Mouse (Mus musculus) heart, adult 18-20 months (tissue): Measurements from ENCODE around the gene Gm49380. TPM values are rescaled to one million over a fixed set of nuclear protein-coding genes. Genes with fewer than 3 reads are reported as not detected.
A peak's percentile ranks its signal among the peaks of the same experiment; 100 is the strongest.

Experiments used
- DNase-seq, 2 experiments: peaks; one replicate each; pipeline ENCODE4 v3.0.0; 2021 to 2022; ENCODE audit warnings: mixed read lengths in 1 of 2
- total RNA-seq, 2 experiments: library from RNA; stranded (reverse); gene quantifications; 2 replicates each; pipeline ENCODE4 v1.2.3; 2021

Gm49380 gene
- total RNA-seq, 2 experiments from 2014 or later: 0.37 TPM; not detected in 1

DNA sequence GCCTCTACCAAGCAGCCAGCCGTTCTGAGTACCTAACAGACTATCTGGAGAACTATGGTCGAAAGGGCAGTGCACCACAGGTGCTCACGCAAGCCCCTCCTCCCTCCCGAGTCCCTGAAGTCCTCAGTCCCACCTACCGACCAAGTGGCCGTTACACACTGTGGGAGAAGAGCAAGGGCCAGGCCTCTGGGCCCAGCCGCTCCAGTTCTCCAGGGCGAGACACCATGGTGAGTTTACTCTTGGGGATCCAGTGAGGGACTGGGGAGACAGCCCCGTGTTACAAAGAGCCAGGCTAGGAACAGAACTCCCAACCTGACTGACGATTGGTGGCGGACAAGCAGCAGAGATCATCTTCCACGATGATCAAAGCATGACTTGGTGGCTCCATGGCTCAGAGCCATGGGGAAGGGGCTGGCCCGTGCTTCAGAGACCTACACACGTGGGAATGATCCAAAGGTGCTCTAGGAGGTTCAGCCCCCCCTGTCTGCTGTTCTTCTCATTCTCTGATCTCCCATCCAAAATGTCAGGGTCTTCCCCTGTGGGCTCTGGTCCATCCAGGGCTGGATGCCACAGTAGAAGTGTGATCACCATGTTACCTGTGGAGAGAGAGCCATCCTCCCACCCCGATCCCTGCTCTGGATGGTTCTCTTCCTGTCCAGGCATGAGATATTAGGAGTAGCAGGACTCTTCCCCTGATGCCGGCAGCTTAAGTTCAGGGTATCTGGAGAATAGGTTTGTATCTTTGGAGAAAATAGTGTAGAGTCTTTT is 37.1 kb downstream of the Gm49380 start:
- DNase-seq: peak in 1 of 2 experiments; percentile 15

DNA sequence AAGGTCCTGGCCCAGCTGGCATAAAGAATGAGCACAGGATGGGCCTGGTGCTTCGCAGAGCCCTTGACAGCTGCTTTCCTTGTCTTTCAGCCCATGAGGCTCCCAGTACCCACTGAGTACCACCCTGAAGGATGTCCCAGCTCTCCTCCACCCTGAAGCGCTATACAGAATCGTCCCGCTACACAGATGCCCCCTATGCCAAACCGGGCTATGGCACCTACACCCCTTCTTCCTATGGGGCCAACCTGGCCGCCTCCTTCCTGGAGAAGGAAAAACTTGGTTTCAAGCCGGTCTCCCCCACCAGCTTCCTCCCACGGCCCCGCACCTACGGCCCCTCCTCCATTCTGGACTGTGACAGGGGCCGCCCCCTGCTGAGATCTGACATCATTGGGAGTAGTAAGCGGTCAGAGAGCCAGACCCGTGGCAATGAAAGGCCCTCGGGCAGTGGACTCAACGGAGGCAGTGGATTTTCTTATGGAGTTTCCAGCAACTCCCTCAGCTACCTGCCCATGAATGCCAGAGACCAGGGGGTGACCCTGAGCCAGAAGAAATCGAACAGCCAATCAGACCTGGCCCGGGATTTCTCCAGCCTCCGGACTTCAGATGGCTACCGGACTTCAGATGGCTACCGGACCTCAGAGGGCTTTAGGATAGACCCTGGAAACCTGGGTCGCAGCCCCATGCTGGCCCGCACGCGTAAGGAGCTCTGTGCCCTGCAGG is 37.9 kb downstream of the Gm49380 start:
- peak in 1 of 2 experiments; percentile 9 for DNase-seq

DNA sequence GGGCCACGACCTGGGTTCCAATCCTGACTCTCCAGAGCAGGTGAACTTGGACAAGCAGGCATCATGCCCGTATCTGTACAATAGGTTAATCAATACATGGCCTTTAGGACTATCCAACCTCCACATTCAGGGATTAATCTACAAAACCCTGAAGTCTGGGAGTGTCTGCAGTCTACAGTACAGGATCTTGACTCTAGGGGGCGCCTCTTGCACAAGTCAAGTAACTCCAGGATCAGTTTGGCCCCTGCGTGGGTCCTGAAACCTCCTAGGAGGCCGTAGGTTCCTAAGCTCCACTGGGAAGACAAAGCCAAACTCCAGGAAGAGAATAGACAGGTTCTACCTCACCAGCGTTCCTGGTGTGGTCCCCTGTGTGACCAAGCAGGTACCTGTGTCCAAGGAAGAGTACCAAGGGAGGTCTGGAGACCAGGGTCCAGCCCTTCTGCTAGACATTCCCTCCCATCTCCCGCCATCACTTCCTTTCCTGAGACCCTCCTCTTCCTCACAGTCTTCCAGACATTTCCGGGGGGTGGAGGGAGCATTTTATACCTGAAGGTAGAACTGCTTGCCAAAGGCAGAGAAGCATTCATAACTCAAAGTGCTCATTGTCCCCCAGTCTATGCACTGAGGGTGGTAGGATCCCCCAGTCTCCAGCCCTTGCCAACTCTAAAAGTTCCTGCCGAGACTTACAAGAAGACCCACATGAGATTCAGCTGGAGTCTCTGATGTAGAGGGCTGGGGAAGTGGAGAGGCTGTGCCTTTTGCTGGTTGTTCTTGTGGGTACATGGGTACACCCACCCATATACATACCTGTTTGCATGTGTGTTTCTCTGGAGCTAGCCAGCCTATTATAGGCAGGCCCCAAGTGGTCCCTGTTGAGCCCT is 38.7 kb downstream of the Gm49380 start:
- DNase-seq: peak in 1 of 2 experiments; percentile 63

DNA sequence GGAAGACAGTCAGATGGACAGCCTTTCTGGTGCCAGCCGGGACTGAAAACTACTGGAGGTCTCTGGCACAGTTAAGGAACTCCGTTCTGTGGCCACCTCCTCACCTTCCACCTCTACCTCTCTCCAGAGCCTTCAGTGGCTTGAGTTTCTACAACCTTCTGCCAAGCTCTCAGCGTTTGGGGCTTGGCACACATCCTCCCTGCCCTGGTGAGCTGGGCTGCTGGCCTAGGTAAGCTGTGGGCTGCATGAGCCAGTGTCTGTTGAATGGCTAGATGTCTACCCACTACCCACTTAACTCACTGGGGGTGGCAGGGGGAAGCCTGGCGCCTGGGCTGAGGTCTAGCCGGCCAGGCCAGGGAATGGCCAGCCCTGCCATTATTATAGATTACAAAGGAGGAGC is 40.2 kb downstream of the Gm49380 start:
- peak in 1 of 2 experiments; percentile 53 for DNase-seq

GRCm38 (mm10) chr9:44072599-44072915 is 40.7 kb downstream of the Gm49380 start:
- DNase-seq: peak in 1 of 2 experiments; percentile 82

DNA sequence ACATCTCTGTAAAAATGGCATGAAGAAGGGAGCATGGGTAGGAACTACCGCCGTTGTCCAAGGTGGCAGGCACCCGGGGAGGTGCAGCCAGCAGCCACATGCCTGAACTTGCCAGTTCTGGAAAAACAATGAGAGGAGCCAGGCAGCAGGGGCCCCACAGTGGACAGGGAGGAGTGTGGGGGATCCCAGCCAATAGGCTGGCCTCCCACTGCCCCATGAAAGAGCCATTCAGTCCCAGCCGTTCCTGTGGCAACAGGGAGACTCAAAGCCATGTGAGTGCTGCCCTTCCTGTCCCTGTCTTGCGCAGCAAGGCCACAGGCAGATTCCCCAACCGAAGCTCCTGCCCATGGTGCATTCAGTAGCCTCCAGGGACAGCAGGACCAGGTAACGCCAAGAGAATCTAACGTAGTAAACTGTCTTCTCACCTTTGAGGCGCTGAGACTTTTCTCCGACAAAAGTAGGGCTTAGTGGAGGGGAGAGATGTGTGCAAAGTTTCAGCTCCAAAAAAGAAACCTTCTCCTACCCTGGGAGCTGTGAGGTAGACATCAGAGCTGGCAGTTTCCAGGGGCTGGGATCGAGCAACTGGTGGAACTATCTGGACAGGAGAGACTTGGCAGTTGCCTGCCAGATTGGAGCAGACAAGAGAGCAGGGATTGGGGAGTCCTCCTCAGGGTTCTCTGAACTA is 41.2 kb downstream of the Gm49380 start:
- DNase-seq: peak; percentile 62 to 70

- DNase-seq: peak in 1 of 2 experiments; percentile 38
Measured at GRCm38 (mm10) chr9:44070844-44071231, 42.5 kb downstream of the Gm49380 start.

DNA sequence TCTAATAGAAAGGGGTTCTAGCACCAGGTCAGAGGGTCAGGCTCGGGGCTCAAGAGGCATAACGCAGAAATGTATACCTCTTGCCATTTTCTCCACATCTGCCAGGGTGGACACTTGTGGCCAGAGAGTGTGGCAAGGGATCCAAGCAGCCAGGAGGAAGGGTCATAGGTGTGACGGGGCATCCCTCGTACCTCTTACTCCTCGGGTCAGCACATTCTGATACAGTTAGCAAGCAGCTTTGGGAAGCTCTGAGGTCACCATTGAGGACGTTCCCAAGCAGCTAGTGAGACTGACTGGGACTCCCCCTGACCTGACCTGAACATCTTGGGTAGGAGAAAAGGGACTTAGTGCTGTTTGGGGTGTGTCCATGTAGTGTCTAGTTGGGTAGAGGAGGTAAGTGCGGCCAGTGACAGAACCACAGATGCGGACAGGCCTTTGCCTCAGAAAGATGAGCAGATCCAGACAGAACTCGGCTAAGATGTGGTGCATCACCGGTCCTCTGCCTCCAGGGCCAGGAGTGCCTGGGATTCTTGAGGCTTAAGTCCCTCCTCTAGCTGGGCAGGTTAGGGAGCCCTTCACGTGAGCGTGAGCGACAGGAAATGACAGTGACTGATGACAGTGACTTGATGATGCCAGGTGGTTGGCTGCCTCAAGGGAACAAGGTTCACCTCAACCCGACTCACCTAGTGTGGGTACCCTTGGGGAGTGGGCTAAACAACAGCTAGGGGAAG is 43.0 kb downstream of the Gm49380 start:
- DNase-seq: peak in 1 of 2 experiments; percentile 22

GRCm38 (mm10) chr9:44069252-44069651 is 44.0 kb downstream of the Gm49380 start:
- peak in 1 of 2 experiments; percentile 54 for DNase-seq

- DNase-seq: peak in 1 of 2 experiments; percentile 26
Measured at GRCm38 (mm10) chr9:44067960-44068330, 45.4 kb downstream of the Gm49380 start.

DNA sequence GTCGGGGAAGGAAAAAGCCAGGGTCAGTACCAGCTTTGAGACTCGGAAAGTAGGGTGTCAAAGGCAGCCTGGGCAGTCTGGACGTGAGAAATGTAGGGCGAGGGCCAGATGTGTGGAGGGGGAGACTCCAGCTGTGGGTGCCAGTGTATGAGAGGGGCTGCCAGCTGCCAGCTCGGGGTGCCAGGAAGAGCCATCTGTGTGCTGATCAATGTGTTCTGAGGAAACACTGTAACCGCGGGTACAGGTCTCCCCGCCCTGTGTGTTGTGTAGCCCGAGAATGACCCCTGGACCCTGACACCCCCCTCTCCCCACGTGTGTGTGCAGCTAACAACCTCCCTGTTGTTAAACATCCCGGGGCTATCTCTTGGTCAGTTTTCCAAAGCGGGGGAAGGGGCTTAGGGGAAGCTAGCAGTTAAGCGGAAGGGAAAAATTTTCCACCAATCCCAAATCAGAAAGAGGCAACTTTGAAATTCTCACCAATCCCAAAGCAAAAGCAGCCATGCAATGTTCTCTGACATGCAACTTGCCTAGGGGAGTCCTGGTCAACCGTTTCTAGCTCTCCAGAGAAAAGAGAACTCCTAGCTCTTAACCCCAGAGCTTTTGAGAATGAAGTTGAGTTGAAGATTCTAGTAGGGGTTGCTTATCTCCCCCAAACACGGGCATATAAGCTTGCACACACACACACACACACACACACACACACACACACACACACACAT is 45.9 kb downstream of the Gm49380 start:
- DNase-seq: no peak

- DNase-seq: peak; percentile 98 to 100
Measured at GRCm38 (mm10) chr9:44066785-44067225, 46.5 kb downstream of the Gm49380 start, which contains the start of gene Usp2. Gene Usp2 (plus strand): TSS chr9:44067021.

DNA sequence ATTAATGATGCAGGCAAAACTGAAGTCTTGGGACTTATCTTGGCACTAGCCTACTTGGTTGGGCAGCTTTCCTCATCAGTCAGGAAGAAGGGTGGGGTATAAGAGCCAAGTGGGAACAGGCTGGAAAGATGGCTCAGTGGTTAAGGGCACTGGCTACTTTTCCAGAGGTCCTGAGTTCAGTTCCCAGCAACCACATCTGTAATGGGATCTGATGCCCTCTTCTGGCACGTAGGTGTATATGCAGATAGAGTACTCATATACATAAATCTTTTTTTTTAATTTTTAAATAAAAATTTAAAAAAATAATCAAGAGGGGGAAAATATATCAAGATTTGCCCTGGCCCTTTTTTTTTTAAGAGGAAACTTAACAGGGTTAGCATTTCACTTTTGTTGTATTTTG is 48.1 kb downstream of the Gm49380 start:
- no peak for DNase-seq

DNA sequence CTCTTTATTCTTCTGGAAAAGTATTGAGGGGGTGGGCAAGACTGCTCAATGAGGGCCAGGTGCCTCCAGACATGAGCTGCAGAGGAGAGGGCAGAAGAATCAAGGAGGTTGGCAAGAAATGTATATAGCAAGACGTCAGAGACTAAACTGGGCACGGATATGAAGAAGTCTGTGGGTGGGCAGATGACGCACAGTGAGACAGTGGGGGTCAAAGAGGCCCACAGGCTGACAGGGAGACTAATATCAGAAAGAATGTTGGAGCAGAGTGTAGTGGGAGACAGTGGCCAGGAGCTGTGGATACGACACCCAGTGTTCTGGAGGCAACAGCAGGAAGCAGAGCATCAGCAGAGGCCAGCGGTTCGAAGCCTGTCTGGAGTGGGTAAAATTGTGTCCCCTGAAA is 54.7 kb downstream of the Gm49380 start:
- DNase-seq: no peak

DNA sequence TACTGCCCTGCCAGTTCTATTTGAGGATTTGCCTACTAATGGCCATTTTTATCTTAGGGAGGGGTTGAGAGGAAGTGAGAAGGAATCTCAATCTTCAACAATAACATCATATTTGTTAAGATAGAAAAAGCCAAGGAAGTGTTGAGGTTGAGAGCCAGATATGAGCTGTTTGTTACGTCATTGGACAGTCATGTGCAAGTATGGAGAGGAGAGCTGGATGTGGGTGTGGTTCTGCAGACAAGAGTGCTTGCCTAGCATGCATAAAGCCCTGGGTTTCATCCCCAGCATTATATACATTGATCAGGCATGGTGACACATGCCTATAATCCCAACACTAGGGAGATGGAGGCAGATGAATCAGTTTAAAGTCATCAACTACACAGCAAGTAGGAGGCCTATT is 59.4 kb downstream of the Gm49380 start:
- no peak for DNase-seq

DNA sequence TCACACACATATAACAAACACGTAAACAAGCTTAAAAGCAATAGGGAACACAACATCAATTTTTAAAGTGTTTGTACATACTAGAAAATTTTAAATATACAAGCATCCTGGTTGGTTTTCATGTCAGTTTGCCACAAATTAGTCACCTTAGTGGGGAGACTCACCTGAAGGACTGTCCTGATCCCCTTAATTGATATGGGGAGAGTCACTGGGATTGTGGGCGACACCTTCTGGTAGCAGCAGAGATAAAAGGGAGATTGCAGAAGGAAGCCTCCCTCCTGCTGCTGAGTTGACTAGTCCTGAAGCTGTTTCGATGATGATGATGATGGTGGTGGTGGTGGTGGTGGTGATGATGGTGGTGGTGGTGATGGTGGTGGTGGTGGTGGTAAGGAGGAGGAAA is 60.4 kb downstream of the Gm49380 start:
- DNase-seq: no peak

GRCm38 (mm10) chr9:44049381-44050165 is 63.7 kb downstream of the Gm49380 start:
- DNase-seq: no peak

DNA sequence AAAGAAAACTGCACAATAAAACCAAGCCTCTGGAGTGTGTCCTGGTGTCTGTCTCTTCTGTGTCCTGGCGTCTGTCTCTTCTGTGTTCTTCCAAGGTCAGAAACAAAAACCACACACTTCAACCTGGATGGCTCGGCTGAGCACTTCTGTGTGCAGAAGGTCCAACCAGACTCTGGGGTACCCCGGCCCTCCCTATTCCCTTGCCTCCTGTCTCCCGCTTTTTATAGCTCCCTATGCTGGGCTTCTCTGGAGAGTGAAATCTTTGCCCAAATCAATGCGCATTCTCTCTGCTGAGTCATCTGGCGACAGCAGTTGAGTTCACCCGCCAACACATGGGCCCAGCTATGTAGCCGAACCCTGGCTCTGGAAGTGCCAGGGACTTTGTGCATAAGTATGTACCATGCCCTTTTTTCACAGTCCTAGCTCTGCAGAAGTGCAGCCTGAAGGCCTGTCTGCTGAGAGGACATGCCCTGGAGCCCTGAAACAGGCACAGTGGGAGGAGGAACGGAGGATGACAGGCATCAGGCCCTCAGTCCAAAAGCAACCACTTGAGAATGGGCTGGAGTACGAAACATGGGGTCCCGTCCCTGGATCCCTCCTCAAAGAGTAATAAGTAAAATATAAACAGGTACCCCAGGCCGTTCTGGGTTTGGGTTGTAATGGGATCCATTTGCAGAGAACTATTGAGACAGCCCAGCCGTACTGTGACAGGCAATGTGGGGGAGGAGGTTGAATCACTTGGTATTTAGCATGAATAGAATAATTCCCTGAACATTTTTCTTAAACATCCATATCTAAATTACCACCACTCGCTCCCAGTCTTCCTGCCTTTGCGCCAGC is 64.5 kb downstream of the Gm49380 start:
- no peak for DNase-seq
